13 mouse cellular contexts compared by ENCODE assay signal in the genomic region with DNA sequence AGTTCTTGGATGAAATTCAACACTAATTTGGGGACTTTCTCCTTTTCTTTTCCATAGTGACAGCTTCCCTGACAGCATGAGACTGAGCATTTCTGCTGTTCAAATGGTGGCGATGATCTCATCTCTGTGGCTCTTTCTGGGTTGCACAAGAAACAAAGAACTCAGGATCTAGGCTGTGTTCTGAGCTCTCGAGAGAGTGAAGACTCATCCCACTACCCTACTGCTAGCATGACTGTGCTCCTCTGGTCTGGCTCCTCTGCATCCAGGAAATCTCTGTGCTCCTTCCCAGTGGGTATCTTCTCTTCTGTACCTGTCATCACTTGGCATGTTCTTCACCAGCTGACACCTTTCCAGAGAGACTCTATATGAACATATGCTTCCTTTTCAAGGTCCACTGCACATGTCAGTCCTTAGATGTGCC.
DNase-seq lines count a peak whose midpoint lies in the region.
"Had no signal": no experiment of that assay in that cellular context is flagged by ENCODE, and none has a peak within 500 bp of the region (broad histone marks: within the 10 kb centered on the region; RNA-seq: fewer than 3 reads in every experiment).

No protein-coding gene starts in this region.

- peak; percentile 27 for DNase-seq in layer of hippocampus, adult 11-12 months (ENCODE audit: low spot score)
- no peak for DNase-seq in layer of hippocampus, adult 8-10 months (ENCODE audit: low spot score in 2 of 2)
- DNase-seq in cerebellum, adult 11-12 months = peak; percentile 79
- peak; percentile 56 to 59 for DNase-seq in cerebellum, postnatal 10 days
- DNase-seq in layer of hippocampus, postnatal 36 days = peak; percentile 8 to 19
- no peak for DNase-seq in urinary bladder, adult 2 months (ENCODE audit: low spot score)
- no peak for DNase-seq in kidney, adult 8-10 months
- DNase-seq: adrenal gland, postnatal 25 days; gastrocnemius, postnatal 10 days; heart, postnatal 10 days; lung, postnatal 10 days; retina, postnatal 1 day; thymus, adult 18-20 months had no signal

Comparison
In these comparisons a context has a peak if more than half of its experiments do, and no peak if none do; other contexts are left out.
1. DNase-seq: peak in layer of hippocampus, adult 11-12 months (single experiment), cerebellum, adult 11-12 months (single experiment), cerebellum, postnatal 10 days (2 of 2) and layer of hippocampus, postnatal 36 days (2 of 2); none in layer of hippocampus, adult 8-10 months (0 of 2), urinary bladder, adult 2 months (single experiment) and kidney, adult 8-10 months (0 of 2).